Mouse (Mus musculus): ENCODE data around the gene Hspa1a.

The Hspa1a gene

GRCm38 (mm10) chr17:34946486-34947140 is 25.3 kb downstream of the Hspa1a start:
- DNase-seq: peak; percentile 65 to 76

- peak in 1 of 2 experiments; percentile 65 for DNase-seq
Measured at GRCm38 (mm10) chr17:34944362-34944761, 27.6 kb downstream of the Hspa1a start.

- DNase-seq: peak in 1 of 2 experiments; percentile 35
Measured at GRCm38 (mm10) chr17:34943128-34943815, 28.7 kb downstream of the Hspa1a start.

GRCm38 (mm10) chr17:34941344-34942041 is 30.5 kb downstream of the Hspa1a start:
- peak in 1 of 2 experiments; percentile 47 for DNase-seq

- peak; percentile 63 to 83 for DNase-seq
Measured at GRCm38 (mm10) chr17:34937960-34938505, 33.9 kb downstream of the Hspa1a start.

- peak; percentile 58 to 73 for DNase-seq
Measured at GRCm38 (mm10) chr17:34934830-34935229, 37.1 kb downstream of the Hspa1a start.

GRCm38 (mm10) chr17:34934031-34934430 is 37.9 kb downstream of the Hspa1a start:
- DNase-seq: peak; percentile 71 to 86

- no peak for DNase-seq
Measured at GRCm38 (mm10) chr17:34932287-34932686, 39.7 kb downstream of the Hspa1a start.

GRCm38 (mm10) chr17:34931735-34932098 is 40.2 kb downstream of the Hspa1a start:
- DNase-seq: peak in 1 of 2 experiments; percentile 69

- peak; percentile 100 for DNase-seq
Measured at GRCm38 (mm10) chr17:34931061-34931734, 40.8 kb downstream of the Hspa1a start, which contains the start of gene Neu1. Gene Neu1 (plus strand): TSS chr17:34931253.

GRCm38 (mm10) chr17:34928841-34929240 is 43.1 kb downstream of the Hspa1a start:
- no peak for DNase-seq

- DNase-seq: no peak
Measured at GRCm38 (mm10) chr17:34927306-34928019, 44.5 kb downstream of the Hspa1a start.

- DNase-seq: no peak
Measured at GRCm38 (mm10) chr17:34924258-34924657, 47.7 kb downstream of the Hspa1a start.

- no peak for DNase-seq
Measured at GRCm38 (mm10) chr17:34922939-34923338, 49.0 kb downstream of the Hspa1a start.

Data from kidney, postnatal 25 days (tissue).